Mouse (Mus musculus): ENCODE measurements around the gene Olfm2.

GRCm38 (mm10) chr9:20763099-20763498 lies 16.9 kb upstream of the Olfm2 start:
- TF ChIP-seq CTCF (IDR thresholded peaks at IDR 0.05; ENCODE audit: control insufficient read depth, insufficient read depth, insufficient read length) = no peak
- no peak for TF ChIP-seq CEBPB (IDR thresholded peaks at IDR 0.05; ENCODE audit: low read depth)
- no peak for TF ChIP-seq MAX (IDR thresholded peaks at IDR 0.05)
- TF ChIP-seq USF1 (IDR thresholded peaks at IDR 0.05; ENCODE audit: low read depth) = no peak
- no peak for TF ChIP-seq MYOG (IDR thresholded peaks at IDR 0.05; ENCODE audit: control insufficient read depth, extremely low read depth, insufficient read length)

All from C2C12 (cell line).